Mouse (Mus musculus) myocyte (in vitro differentiated cells): ENCODE measurements around the gene Dscaml1.

ENCODE experiments used
- E2F4 ChIP-seq: IDR thresholded peaks from one replicate; pipeline ENCODE4 v1.6.1; 2011; ENCODE audit warnings: mild to moderate bottlenecking, control low read depth, moderate library complexity; ENCODE audit not compliant: insufficient read depth
- MAX ChIP-seq: IDR thresholded peaks from one replicate; pipeline ENCODE4 v1.6.1; 2011; ENCODE audit warnings: low read depth, mild to moderate bottlenecking, control low read depth
- MYOD1 ChIP-seq, 3 experiments: IDR thresholded peaks; one replicate each; pipeline ENCODE4 v1.6.1; 2011; ENCODE audit warnings: control low read depth in 2 of 3, low read depth in 2 of 3, mild to moderate bottlenecking in 2 of 3, moderate library complexity in 1 of 3; ENCODE audit not compliant: insufficient read length in 2 of 3, control insufficient read depth in 1 of 3
- MYOG ChIP-seq, 3 experiments: IDR thresholded peaks; one replicate each; pipeline ENCODE4 v1.6.1; 2011; ENCODE audit warnings: control low read depth in 2 of 3, low read depth in 2 of 3, mild to moderate bottlenecking in 2 of 3; ENCODE audit not compliant: insufficient read length in 2 of 3, control insufficient read depth in 1 of 3, insufficient read depth in 1 of 3
- POLR2A ChIP-seq: IDR thresholded peaks from one replicate; pipeline ENCODE4 v1.6.1; 2011; ENCODE audit warnings: low read depth, mild to moderate bottlenecking, control low read depth, moderate library complexity; ENCODE audit not compliant: insufficient read length
- POLR2AphosphoS2 ChIP-seq: IDR thresholded peaks from one replicate; pipeline ENCODE4 v1.6.1; 2011; ENCODE audit warnings: low read depth, control low read depth; ENCODE audit not compliant: insufficient read length
- TCF12 ChIP-seq: IDR thresholded peaks from one replicate; pipeline ENCODE4 v1.6.1; 2011; ENCODE audit warnings: mild to moderate bottlenecking, control low read depth; ENCODE audit not compliant: poor library complexity, insufficient read depth, severe bottlenecking
- TCF3 ChIP-seq: IDR thresholded peaks from one replicate; pipeline ENCODE4 v1.6.1; 2011; ENCODE audit warnings: low read depth, control low read depth; ENCODE audit not compliant: insufficient read length
- USF1 ChIP-seq: IDR thresholded peaks from one replicate; pipeline ENCODE4 v1.6.1; 2011; ENCODE audit warnings: low read depth, mild to moderate bottlenecking, control low read depth, moderate library complexity

DNA sequence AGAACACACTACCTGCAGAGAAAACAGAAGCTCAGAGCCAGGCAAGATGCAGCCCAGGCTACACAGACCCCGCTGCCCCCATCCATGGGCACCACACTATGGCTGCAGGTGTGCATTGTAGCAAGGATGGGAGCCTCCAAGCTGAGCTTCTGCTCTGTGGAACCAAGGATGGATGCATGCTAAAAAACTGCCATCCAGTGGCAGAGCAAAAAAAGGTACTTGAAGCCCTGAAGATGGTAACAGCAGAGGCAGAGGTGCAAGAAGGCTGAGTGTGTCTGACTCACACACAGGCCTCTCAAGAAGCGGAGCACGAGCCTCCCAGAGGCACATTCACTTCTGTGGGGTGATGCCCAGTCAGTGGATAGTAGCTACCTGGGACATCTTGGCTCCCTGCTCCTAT is 276.8 kb downstream of the Dscaml1 start:
- TF ChIP-seq POLR2A (no peak), MYOD1 (IDR thresholded peaks at IDR 0.05; ENCODE audit: control insufficient read depth in 1 of 3, insufficient read length in 2 of 3, low read depth in 2 of 3) (no peak), E2F4 (no peak), TCF12 (no peak), POLR2AphosphoS2 (no peak), MAX (no peak), MYOG (IDR thresholded peaks at IDR 0.05; ENCODE audit: control insufficient read depth in 1 of 3, insufficient read depth in 1 of 3, insufficient read length in 2 of 3, low read depth in 2 of 3) (no peak), TCF3 (no peak), USF1 (no peak)
